In the genomic region with DNA sequence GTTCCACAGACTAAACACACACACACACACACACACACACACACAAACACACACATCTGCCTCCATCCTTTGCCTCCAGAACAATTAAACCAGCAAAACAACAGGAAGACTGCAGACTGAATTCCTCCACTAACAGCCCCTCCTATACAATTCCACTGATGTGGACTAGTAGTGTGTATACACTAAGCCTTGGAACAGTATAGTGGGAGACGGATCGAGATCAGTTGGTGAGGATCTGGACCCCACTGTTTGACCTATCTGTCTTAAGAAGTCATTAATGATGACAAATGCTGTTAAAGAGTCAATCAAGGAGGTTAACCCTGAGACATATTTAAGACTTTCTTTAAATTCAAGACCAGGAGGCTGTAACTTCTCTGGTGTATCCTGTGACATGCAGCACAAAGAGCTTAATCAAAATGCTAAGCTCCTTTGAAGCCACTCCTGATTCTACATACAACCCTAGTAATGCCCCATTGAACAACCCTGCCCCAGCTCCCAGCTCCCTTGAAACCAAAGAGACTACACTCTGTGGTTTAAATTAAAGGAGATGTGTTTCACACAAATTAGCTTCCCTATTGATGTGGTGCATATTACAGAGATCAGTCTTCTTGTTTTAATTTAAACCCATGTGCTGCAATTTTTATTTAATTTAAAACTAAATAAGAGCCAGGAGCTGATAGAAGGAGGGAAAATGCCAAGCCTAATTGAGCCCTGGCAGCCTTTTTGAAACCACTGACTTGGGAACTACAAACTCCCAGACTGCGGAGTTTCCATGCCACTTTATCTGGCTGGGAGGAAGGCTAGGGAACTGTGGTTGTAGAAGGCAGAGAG, we compare ENCODE assay signal across 21 mouse cellular contexts.
A peak's percentile ranks its signal among the peaks of the same experiment; 100 is the strongest.
DNase-seq lines count a peak whose midpoint lies in the region; ATAC-seq and TF ChIP-seq lines count a peak whose summit lies in the region.
"Had no signal": no experiment of that assay in that cellular context is flagged by ENCODE, and none has a peak within 500 bp of the region (broad histone marks: within the 10 kb centered on the region; RNA-seq: fewer than 3 reads in every experiment).

No protein-coding gene starts in this region.

- TF ChIP-seq POLR2A in kidney, adult 2 months (IDR thresholded peaks at IDR 0.05; ENCODE audit: low read depth, low read length): no peak
- TF ChIP-seq POLR2A in brain, embryonic 14.5 days (IDR thresholded peaks at IDR 0.05; ENCODE audit: borderline replicate concordance, extremely low read depth, insufficient read depth, insufficient read length, poor library complexity, severe bottlenecking): no peak

- 50% methylated on average over 3 of the region's 3 CpGs for WGBS in forebrain, embryonic 13.5 days
- 54% methylated on average over 3 of the region's 3 CpGs for WGBS in forebrain, embryonic 11.5 days
- WGBS in kidney, postnatal 0 days: 47% methylated on average over 3 of the region's 3 CpGs
- 49% methylated on average over 3 of the region's 3 CpGs for WGBS in kidney, adult 2 months
- WGBS in forebrain, embryonic 16.5 days: 45% methylated on average over 3 of the region's 3 CpGs

- H3K9ac ChIP-seq in forebrain, embryonic 13.5 days: no peak overlapping the region
- no peak overlapping the region for H3K9ac ChIP-seq in forebrain, embryonic 11.5 days (ENCODE audit: low read length)
- no peak overlapping the region for H3K9ac ChIP-seq in kidney, postnatal 0 days (ENCODE audit: low read depth, low read length)
- H3K9ac ChIP-seq in forebrain, embryonic 16.5 days (replicated peaks; ENCODE audit: low read depth, low read length): no peak overlapping the region
- H3K9ac ChIP-seq: hindbrain, embryonic 12.5 days; limb, embryonic 15.5 days; liver, embryonic 14.5 days; lung, embryonic 14.5 days; neural tube, embryonic 15.5 days had no signal

- H3K4me1 ChIP-seq in forebrain, embryonic 13.5 days: no peaks in the 10 kb centered on the region
- no peaks in the 10 kb centered on the region for H3K4me1 ChIP-seq in forebrain, embryonic 11.5 days (replicated peaks; ENCODE audit: control insufficient read depth, insufficient read depth, low read length)
- H3K4me1 ChIP-seq in kidney, postnatal 0 days (replicated peaks; ENCODE audit: insufficient read depth, low read length): no peaks in the 10 kb centered on the region
- H3K4me1 ChIP-seq in kidney, adult 2 months (ENCODE audit: control insufficient read depth, insufficient read depth, low read length): no peaks in the 10 kb centered on the region
- H3K4me1 ChIP-seq in forebrain, embryonic 16.5 days (replicated peaks; ENCODE audit: control insufficient read depth, insufficient read depth, low read length): no peaks in the 10 kb centered on the region
- H3K4me1 ChIP-seq: hindbrain, embryonic 12.5 days; limb, embryonic 15.5 days; neural tube, embryonic 15.5 days had no signal

- no peaks in the 10 kb centered on the region for H3K36me3 ChIP-seq in forebrain, embryonic 13.5 days (ENCODE audit: poor library complexity, severe bottlenecking)
- H3K36me3 ChIP-seq in forebrain, embryonic 11.5 days (ENCODE audit: control insufficient read depth, insufficient read depth, low read length): no peaks in the 10 kb centered on the region
- H3K36me3 ChIP-seq in kidney, postnatal 0 days (ENCODE audit: insufficient read depth, low read length): no peaks in the 10 kb centered on the region
- no peaks in the 10 kb centered on the region for H3K36me3 ChIP-seq in kidney, adult 2 months (ENCODE audit: control insufficient read depth, insufficient read depth, low read length)
- no peaks in the 10 kb centered on the region for H3K36me3 ChIP-seq in forebrain, embryonic 16.5 days (ENCODE audit: control insufficient read depth, insufficient read depth)
- H3K36me3 ChIP-seq: hindbrain, embryonic 12.5 days; limb, embryonic 15.5 days; neural tube, embryonic 15.5 days had no signal

- no peak for DNase-seq in forebrain, embryonic 11.5 days (ENCODE audit: low spot score)
- peak; percentile 57 for DNase-seq in kidney, postnatal 0 days (ENCODE audit: low spot score)
- no peak for DNase-seq in kidney, adult 2 months
- peak; percentile 69 for DNase-seq in brain, embryonic 14.5 days (ENCODE audit: low read depth)
- DNase-seq in heart, adult 18-20 months: no peak
- DNase-seq: adrenal gland, postnatal 14 days; cerebellum, adult 9-10 months; gastrocnemius, postnatal 25 days; kidney, postnatal 4 days; layer of hippocampus, adult 9-11 months; lung, embryonic 14.5 days; right cerebral cortex, adult 18-20 months; right cerebral cortex, postnatal 4 days; thymus, postnatal 14 days had no signal

- H3K27ac ChIP-seq in forebrain, embryonic 13.5 days: no peak overlapping the region
- no peak overlapping the region for H3K27ac ChIP-seq in forebrain, embryonic 11.5 days (ENCODE audit: low read depth, low read length)
- no peak overlapping the region for H3K27ac ChIP-seq in kidney, postnatal 0 days
- no peak overlapping the region for H3K27ac ChIP-seq in kidney, adult 2 months (ENCODE audit: insufficient read depth, low read depth, low read length)
- no peak overlapping the region for H3K27ac ChIP-seq in forebrain, embryonic 16.5 days (ENCODE audit: low read length)
- H3K27ac ChIP-seq: hindbrain, embryonic 12.5 days; limb, embryonic 15.5 days; liver, embryonic 14.5 days; neural tube, embryonic 15.5 days had no signal

- H3K4me2 ChIP-seq in forebrain, embryonic 13.5 days: no peak overlapping the region
- H3K4me2 ChIP-seq in forebrain, embryonic 11.5 days (ENCODE audit: low read depth, low read length, severe bottlenecking): no peak overlapping the region
- no peak overlapping the region for H3K4me2 ChIP-seq in kidney, postnatal 0 days (ENCODE audit: low read length)
- no peak overlapping the region for H3K4me2 ChIP-seq in forebrain, embryonic 16.5 days (ENCODE audit: low read length)
- H3K4me2 ChIP-seq: hindbrain, embryonic 12.5 days; limb, embryonic 15.5 days; lung, embryonic 14.5 days; neural tube, embryonic 15.5 days had no signal

- H3K9me3 ChIP-seq in forebrain, embryonic 13.5 days (replicated peaks): no peaks in the 10 kb centered on the region
- no peaks in the 10 kb centered on the region for H3K9me3 ChIP-seq in forebrain, embryonic 11.5 days (ENCODE audit: control insufficient read depth, low read length)
- H3K9me3 ChIP-seq in kidney, postnatal 0 days (replicated peaks; ENCODE audit: low read length): no peaks in the 10 kb centered on the region
- H3K9me3 ChIP-seq in forebrain, embryonic 16.5 days (ENCODE audit: control insufficient read depth, low read length): no peaks in the 10 kb centered on the region
- H3K9me3 ChIP-seq: hindbrain, embryonic 12.5 days; limb, embryonic 15.5 days; neural tube, embryonic 15.5 days had no signal

- H3K27me3 ChIP-seq in forebrain, embryonic 13.5 days: no peaks in the 10 kb centered on the region
- H3K27me3 ChIP-seq in forebrain, embryonic 11.5 days (ENCODE audit: control insufficient read depth, insufficient read depth, low read length): no peaks in the 10 kb centered on the region
- H3K27me3 ChIP-seq in kidney, postnatal 0 days (ENCODE audit: insufficient read depth, low read length): no peaks in the 10 kb centered on the region
- no peaks in the 10 kb centered on the region; the same call in 1 of the 2 replicates for H3K27me3 ChIP-seq in kidney, adult 2 months (replicated peaks; ENCODE audit: control insufficient read depth, insufficient read depth, low read length)
- H3K27me3 ChIP-seq in forebrain, embryonic 16.5 days (replicated peaks; ENCODE audit: control insufficient read depth, insufficient read depth, low read length): no peaks in the 10 kb centered on the region
- H3K27me3 ChIP-seq: hindbrain, embryonic 12.5 days; limb, embryonic 15.5 days; neural tube, embryonic 15.5 days had no signal

- ATAC-seq in forebrain, embryonic 13.5 days: 0 out of 2 replicates have a peak, but pooled peaks have one; percentile 43
- ATAC-seq in forebrain, embryonic 11.5 days (replicated peaks; ENCODE audit: low FRiP score): no peak
- peak; percentile 46; the same call in 1 of the 2 replicates for ATAC-seq in kidney, postnatal 0 days (replicated peaks; ENCODE audit: low FRiP score, low read depth)
- ATAC-seq in forebrain, embryonic 16.5 days: peak; percentile 38; the same call in 1 of the 2 replicates
- ATAC-seq: intestine, postnatal 0 days had no signal

- no peak overlapping the region for H3K4me3 ChIP-seq in forebrain, embryonic 13.5 days
- no peak overlapping the region for H3K4me3 ChIP-seq in forebrain, embryonic 11.5 days (ENCODE audit: low read depth, low read length)
- H3K4me3 ChIP-seq in kidney, postnatal 0 days (replicated peaks; ENCODE audit: low read depth, low read length): no peak overlapping the region
- H3K4me3 ChIP-seq in kidney, adult 2 months (ENCODE audit: insufficient read depth, low read depth, low read length): no peak overlapping the region
- H3K4me3 ChIP-seq in forebrain, embryonic 16.5 days (replicated peaks; ENCODE audit: low read length): no peak overlapping the region
- H3K4me3 ChIP-seq: hindbrain, embryonic 12.5 days; limb, embryonic 15.5 days; neural tube, embryonic 15.5 days had no signal

- TF ChIP-seq CTCF in kidney, postnatal 0 days (IDR thresholded peaks at IDR 0.05; ENCODE audit: low read depth): no peak
- no peak for TF ChIP-seq CTCF in kidney, adult 2 months (conservative IDR thresholded peaks at IDR 0.05; ENCODE audit: insufficient read depth, insufficient read length, low read depth, low read length)
- no peak for TF ChIP-seq CTCF in brain, embryonic 14.5 days (IDR thresholded peaks at IDR 0.05; ENCODE audit: borderline replicate concordance, extremely low read depth, insufficient read depth, insufficient read length)

Comparison
In these comparisons a context has a peak if more than half of its experiments do, and no peak if none do; other contexts are left out.
1. DNase-seq: peak in kidney, postnatal 0 days (single experiment) and brain, embryonic 14.5 days (single experiment); none in forebrain, embryonic 11.5 days (single experiment), kidney, adult 2 months (single experiment) and heart, adult 18-20 months (0 of 2).